Mouse (Mus musculus): ENCODE measurements around the gene Spata13. TPM values are rescaled to one million over a fixed set of nuclear protein-coding genes. Genes with fewer than 3 reads are reported as not detected.
A peak's percentile ranks its signal among the peaks of the same experiment; 100 is the strongest.

Spata13 gene
- total RNA-seq, 2 experiments from 2014 or later, result 9.9 to 19.5 TPM

GRCm38 (mm10) chr14:60676625-60677314, 43.0 kb downstream of the Spata13 start:
- DNase-seq, result no peak

GRCm38 (mm10) chr14:60682361-60683023, 48.7 kb downstream of the Spata13 start:
- DNase-seq, result peak; percentile 78

- no peak for DNase-seq
Observed at GRCm38 (mm10) chr14:60683989-60684388, 50.2 kb downstream of the Spata13 start.

- DNase-seq, result no peak
Observed at GRCm38 (mm10) chr14:60686733-60687132, 52.9 kb downstream of the Spata13 start.

GRCm38 (mm10) chr14:60687241-60687640, 53.4 kb downstream of the Spata13 start:
- DNase-seq, result no peak

GRCm38 (mm10) chr14:60688509-60689205, 54.9 kb downstream of the Spata13 start:
- DNase-seq, result peak; percentile 53

GRCm38 (mm10) chr14:60689768-60690167, 56.0 kb downstream of the Spata13 start:
- DNase-seq, result no peak

GRCm38 (mm10) chr14:60690631-60691030, 56.8 kb downstream of the Spata13 start:
- no peak for DNase-seq

- no peak for DNase-seq
Observed at GRCm38 (mm10) chr14:60693122-60693536, 59.3 kb downstream of the Spata13 start.

GRCm38 (mm10) chr14:60693666-60694065, 59.9 kb downstream of the Spata13 start:
- DNase-seq, result no peak

GRCm38 (mm10) chr14:60694215-60694997, 60.6 kb downstream of the Spata13 start:
- DNase-seq, result peak; percentile 69

GRCm38 (mm10) chr14:60697351-60697750, 63.5 kb downstream of the Spata13 start:
- DNase-seq, result no peak

- no peak for DNase-seq
Observed at GRCm38 (mm10) chr14:60698980-60699379, 65.2 kb downstream of the Spata13 start.

GRCm38 (mm10) chr14:60702377-60703140, 68.8 kb downstream of the Spata13 start:
- DNase-seq, result no peak

- DNase-seq, result no peak
Observed at GRCm38 (mm10) chr14:60704510-60704909, 70.7 kb downstream of the Spata13 start.

- DNase-seq, result peak; percentile 59
Observed at GRCm38 (mm10) chr14:60704961-60705360, 71.2 kb downstream of the Spata13 start.

GRCm38 (mm10) chr14:60709192-60709591, 75.4 kb downstream of the Spata13 start:
- no peak for DNase-seq

GRCm38 (mm10) chr14:60709749-60710148, 75.9 kb downstream of the Spata13 start:
- no peak for DNase-seq

- no peak for DNase-seq
Observed at GRCm38 (mm10) chr14:60711161-60711560, 77.4 kb downstream of the Spata13 start.

- DNase-seq, result no peak
Observed at GRCm38 (mm10) chr14:60711590-60712288, 77.9 kb downstream of the Spata13 start.

GRCm38 (mm10) chr14:60712289-60712830, 78.6 kb downstream of the Spata13 start:
- DNase-seq, result no peak

All from gastrocnemius, postnatal 10 days (tissue).